Mouse (Mus musculus) stomach, postnatal 0 days (tissue): ENCODE measurements around the gene Itih4.

Source experiments
- CTCF ChIP-seq: IDR thresholded peaks from 2 replicates; pipeline ENCODE4 v1.5.1; 2016; ENCODE audit warnings: antibody characterized with exemption, low read depth, mild to moderate bottlenecking, moderate library complexity
- EP300 ChIP-seq: optimal IDR thresholded peaks from 2 replicates; pipeline ENCODE3; 2016; ENCODE audit warnings: antibody characterized with exemption

DNA sequence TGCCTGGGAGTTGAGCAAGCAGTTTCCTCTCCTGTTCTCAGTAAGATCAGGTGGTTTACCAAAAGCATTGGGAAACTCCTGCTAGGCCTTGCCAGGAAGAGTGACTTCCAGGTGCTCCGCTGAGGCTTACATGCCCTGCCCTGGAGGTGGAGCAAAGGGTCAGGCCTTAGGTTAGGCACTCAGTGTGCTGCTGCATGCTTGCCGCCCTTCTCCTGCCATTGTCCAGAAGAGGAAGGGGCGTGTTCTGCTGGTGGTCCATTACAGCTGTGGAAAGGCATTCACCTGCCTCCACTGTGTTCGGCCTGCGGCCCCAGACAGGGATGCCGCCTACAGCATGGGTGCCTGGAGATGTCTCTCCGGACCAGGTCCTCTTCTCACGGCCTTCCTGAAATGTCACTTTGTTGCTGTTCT is 16.9 kb upstream of the Itih4 start:
- TF ChIP-seq CTCF (no peak), EP300 (no peak)
